10 mouse cellular contexts compared by ENCODE assay signal in genomic region chr17:84272557-84273261, GRCm38 (mm10).
DNase-seq lines count a peak whose midpoint lies in the region; ATAC-seq and TF ChIP-seq lines count a peak whose summit lies in the region.
"Had no signal": no experiment of that assay in that cellular context is flagged by ENCODE, and none has a peak within 500 bp of the region (broad histone marks: within the 10 kb centered on the region; RNA-seq: fewer than 3 reads in every experiment).

No protein-coding gene starts in this region.

- peaks cover 13% of the 10 kb centered on the region; the same call in 1 of the 2 replicates for H3K4me1 ChIP-seq in lung, embryonic 14.5 days (ENCODE audit: insufficient read depth)
- peaks cover 49% of the 10 kb centered on the region for H3K4me1 ChIP-seq in heart, embryonic 15.5 days (replicated peaks)
- peaks cover 13% of the 10 kb centered on the region for H3K4me1 ChIP-seq in hindbrain, embryonic 16.5 days (ENCODE audit: control insufficient read depth, insufficient read depth, low read depth, low read length)

- no peaks in the 10 kb centered on the region for H3K79me2 ChIP-seq in macrophage (ENCODE audit: inconsistent target)

- H3K27me3 ChIP-seq in lung, embryonic 14.5 days (ENCODE audit: insufficient read depth, low read length), result no peaks in the 10 kb centered on the region
- no peaks in the 10 kb centered on the region for H3K27me3 ChIP-seq in heart, embryonic 15.5 days
- no peaks in the 10 kb centered on the region for H3K27me3 ChIP-seq in hindbrain, embryonic 16.5 days (replicated peaks; ENCODE audit: control insufficient read depth, insufficient read depth, low read length)
- H3K27me3 ChIP-seq: CH12.LX; neural tube, embryonic 13.5 days had no signal

- WGBS in lung, embryonic 14.5 days, result 35% methylated on average over 5 of the region's 5 CpGs
- WGBS in heart, embryonic 15.5 days, result 27% methylated on average over 5 of the region's 5 CpGs
- 4% methylated on average over 5 of the region's 5 CpGs for WGBS in macrophage (ENCODE audit: missing documents)
- 69% methylated on average over 5 of the region's 5 CpGs for WGBS in hindbrain, embryonic 16.5 days

- peak overlapping the region; percentile 3; the same call in 1 of the 2 replicates for H3K27ac ChIP-seq in lung, embryonic 14.5 days (ENCODE audit: low read depth)
- peak overlapping the region; percentile 91 for H3K27ac ChIP-seq in heart, embryonic 15.5 days
- peak overlapping the region; percentile 85 for H3K27ac ChIP-seq in macrophage
- no peak overlapping the region for H3K27ac ChIP-seq in hindbrain, embryonic 16.5 days (ENCODE audit: low read depth, low read length)

- no peak overlapping the region for H3K9ac ChIP-seq in lung, embryonic 14.5 days
- no peak overlapping the region for H3K9ac ChIP-seq in heart, embryonic 15.5 days
- H3K9ac ChIP-seq in hindbrain, embryonic 16.5 days (ENCODE audit: low read depth, low read length), result no peak overlapping the region
- H3K9ac ChIP-seq: neural tube, embryonic 13.5 days had no signal

- DNase-seq in cerebellum, postnatal 10 days, result peak; percentile 22 to 26
- no peak for DNase-seq in cerebellum, adult 18-20 months
- peak; percentile 80 for DNase-seq in lung, embryonic 14.5 days
- DNase-seq in lung, postnatal 14 days, result no peak
- no peak for DNase-seq in gastrocnemius, adult 18-20 months (ENCODE audit: low spot score)

- H3K4me3 ChIP-seq in lung, embryonic 14.5 days (ENCODE audit: low read depth, low read length), result no peak overlapping the region
- no peak overlapping the region for H3K4me3 ChIP-seq in heart, embryonic 15.5 days
- no peak overlapping the region for H3K4me3 ChIP-seq in macrophage (ENCODE audit: inconsistent target)
- H3K4me3 ChIP-seq in hindbrain, embryonic 16.5 days (ENCODE audit: low read length), result no peak overlapping the region
- H3K4me3 ChIP-seq: neural tube, embryonic 13.5 days had no signal

- TF ChIP-seq CTCF in lung, embryonic 14.5 days (IDR thresholded peaks at IDR 0.05; ENCODE audit: low read depth), result no peak

- no peak overlapping the region for H3K4me2 ChIP-seq in lung, embryonic 14.5 days
- H3K4me2 ChIP-seq in heart, embryonic 15.5 days, result no peak overlapping the region
- H3K4me2 ChIP-seq in hindbrain, embryonic 16.5 days (ENCODE audit: low read length), result no peak overlapping the region
- H3K4me2 ChIP-seq: neural tube, embryonic 13.5 days had no signal

- no peaks in the 10 kb centered on the region for H3K9me3 ChIP-seq in lung, embryonic 14.5 days (ENCODE audit: low read depth, low read length)
- H3K9me3 ChIP-seq in heart, embryonic 15.5 days (replicated peaks), result no peaks in the 10 kb centered on the region
- no peaks in the 10 kb centered on the region for H3K9me3 ChIP-seq in hindbrain, embryonic 16.5 days (ENCODE audit: control insufficient read depth, low read length)
- H3K9me3 ChIP-seq: neural tube, embryonic 13.5 days had no signal

- 0 out of 2 replicates have a peak, but pooled peaks have one; percentile 23 for ATAC-seq in lung, embryonic 14.5 days (ENCODE audit: insufficient read depth)
- ATAC-seq in heart, embryonic 15.5 days (replicated peaks; ENCODE audit: insufficient number of reproducible peaks, insufficient read depth, low FRiP score, low read depth), result peak; percentile 71
- ATAC-seq in hindbrain, embryonic 16.5 days, result no peak

- peaks cover 9% of the 10 kb centered on the region; the same call in 1 of the 2 replicates for H3K36me3 ChIP-seq in lung, embryonic 14.5 days (ENCODE audit: insufficient read depth)
- no peaks in the 10 kb centered on the region for H3K36me3 ChIP-seq in heart, embryonic 15.5 days
- no peaks in the 10 kb centered on the region for H3K36me3 ChIP-seq in macrophage (ENCODE audit: inconsistent target)
- H3K36me3 ChIP-seq in hindbrain, embryonic 16.5 days (ENCODE audit: control insufficient read depth, insufficient read depth, low read length), result no peaks in the 10 kb centered on the region
- H3K36me3 ChIP-seq: neural tube, embryonic 13.5 days had no signal

Comparison
In these comparisons a context has a peak if more than half of its experiments do, and no peak if none do; other contexts are left out.
1. DNase-seq: peak in cerebellum, postnatal 10 days (2 of 2) and lung, embryonic 14.5 days (single experiment); none in cerebellum, adult 18-20 months (0 of 2), lung, postnatal 14 days (single experiment) and gastrocnemius, adult 18-20 months (single experiment).